Mouse (Mus musculus): ENCODE measurements around the gene Hormad2.

DNA sequence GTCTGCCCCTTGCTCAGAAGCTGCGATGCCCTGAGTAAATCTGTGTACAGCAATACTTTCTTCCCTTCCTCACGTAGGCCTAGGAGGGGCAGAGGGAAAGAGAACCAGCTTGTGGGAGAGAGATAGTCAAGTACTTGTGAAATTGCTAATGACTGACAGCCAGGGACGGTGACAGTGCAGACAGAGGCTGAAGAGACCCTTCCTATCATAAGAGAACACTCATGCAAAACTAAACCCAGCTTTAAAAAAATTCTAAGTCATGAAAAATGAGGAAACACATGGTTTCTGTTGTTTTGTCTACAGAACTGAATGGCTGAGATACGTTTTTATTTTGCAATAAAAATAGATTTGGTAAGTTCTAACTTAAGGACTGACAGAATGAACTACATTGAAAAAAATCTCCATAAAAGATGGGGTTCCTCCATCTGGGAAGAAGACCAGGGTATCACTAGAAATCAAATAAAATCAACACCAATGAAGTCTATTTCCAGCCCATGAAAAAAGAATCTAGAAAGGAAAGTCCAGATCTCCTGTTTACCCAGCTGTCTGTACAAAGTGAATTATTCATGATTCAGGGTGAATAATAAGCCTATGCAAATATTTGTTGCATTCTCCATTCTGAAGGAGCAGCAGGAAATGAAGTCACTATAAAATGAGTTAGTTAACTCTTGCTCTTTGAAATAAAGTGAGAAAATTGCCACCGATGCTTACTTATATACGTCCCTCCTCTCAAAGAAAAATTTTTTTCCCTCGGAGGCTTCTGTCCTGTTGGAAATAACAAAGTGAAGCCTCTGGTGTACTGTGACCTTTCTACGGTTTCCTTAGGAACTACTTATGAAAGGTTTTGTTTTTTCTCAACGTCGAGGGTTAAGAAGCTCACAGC is 104.9 kb downstream of the Hormad2 start:
- TF ChIP-seq CTCF (IDR thresholded peaks at IDR 0.05; ENCODE audit: borderline replicate concordance, extremely low read depth, insufficient read depth, insufficient read length) (no peak), POLR2A (IDR thresholded peaks at IDR 0.05; ENCODE audit: borderline replicate concordance, extremely low read depth, insufficient read depth, insufficient read length, poor library complexity, severe bottlenecking) (no peak)
